Mouse (Mus musculus) layer of hippocampus, adult 8-10 months (tissue): Measurements from ENCODE around the gene Olfr746. TPM values are rescaled to one million over a fixed set of nuclear protein-coding genes. Genes with fewer than 3 reads are reported as not detected.

Experiments
- DNase-seq, 2 experiments: peaks; one replicate each; pipeline ENCODE4 v3.0.0; 2022; ENCODE audit warnings: low spot score in 2 of 2
- total RNA-seq, 4 experiments: library from RNA; stranded (reverse); gene quantifications; 2 replicates each; pipeline ENCODE4 v1.2.4; 2022

Gene Olfr746
- not detected for total RNA-seq

- no peak for DNase-seq
These were observed at the start of gene Olfr746 for GRCm38 (mm10) chr14:50646783-50647182. Gene Olfr746, plus strand, starts transcription at chr14:50647083.

DNA sequence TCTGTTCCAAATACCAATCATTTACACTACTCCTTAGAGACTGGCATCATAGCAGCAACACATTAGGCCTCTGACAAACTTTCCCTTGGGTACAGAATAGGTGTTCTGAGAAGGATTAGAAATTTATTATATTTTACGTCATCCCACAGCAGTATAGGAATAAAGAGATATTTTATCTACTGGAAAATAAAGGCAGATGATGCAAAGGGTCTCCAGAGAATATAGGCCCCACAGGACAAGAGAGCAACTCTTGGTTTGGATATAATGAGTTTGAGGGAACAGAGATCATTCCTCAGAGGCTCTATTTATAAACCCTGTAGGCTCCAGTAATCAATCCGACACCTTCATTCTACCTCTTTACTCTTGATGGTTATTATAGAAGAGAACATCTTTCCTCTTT is 32.3 kb upstream of the Olfr746 start, which contains the start of gene Olfr744:
Olfr744 (plus strand) TSS at position 301 of the 400 bp plus-strand sequence.
- DNase-seq = no peak

DNA sequence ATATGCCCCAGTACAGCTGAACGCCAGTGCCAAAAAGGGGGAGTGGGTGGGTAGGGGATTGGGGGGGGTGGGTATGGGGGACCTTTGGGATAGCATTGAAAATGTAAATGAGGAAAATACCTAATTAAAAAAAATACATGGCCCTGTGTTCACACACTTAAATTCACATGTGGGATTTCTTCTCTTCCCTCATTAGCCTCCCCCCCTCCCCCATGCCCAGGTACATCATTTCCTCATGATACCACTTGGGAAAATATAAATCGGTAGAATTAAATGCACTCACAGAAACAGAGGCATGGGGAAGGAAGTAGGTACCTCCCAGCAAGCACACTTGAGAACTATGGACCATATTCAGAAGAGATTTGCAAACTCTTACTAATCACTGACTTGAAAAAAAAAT is 7.8 kb upstream of the Olfr746 start, which contains the start of gene Olfr745:
Olfr745 (plus strand) TSS at position 301 of the 400 bp plus-strand sequence.
- no peak for DNase-seq

DNA sequence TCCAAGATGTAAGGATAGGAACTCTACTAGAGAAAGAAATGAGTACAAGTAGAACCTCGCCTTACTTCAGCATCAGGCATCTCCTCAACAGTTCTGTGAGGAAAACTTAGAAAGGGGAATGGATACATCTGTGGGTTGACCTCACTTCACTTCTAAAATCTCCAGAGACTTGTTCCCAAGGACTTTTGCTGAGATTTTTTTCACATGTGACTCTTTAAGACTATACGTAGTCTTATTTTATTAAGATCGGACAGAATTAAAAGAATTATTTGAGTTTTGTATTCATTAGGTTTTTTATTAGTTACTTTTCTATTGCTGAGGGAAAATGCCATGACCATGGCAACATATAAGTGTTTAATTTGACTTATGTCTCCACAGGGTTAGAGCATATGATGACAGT is 46.2 kb downstream of the Olfr746 start, which contains the start of gene Olfr747:
Olfr747 (minus strand) TSS at position 101 of the 400 bp plus-strand sequence.
- DNase-seq = no peak

Other genes starting within 250 kb of the Olfr746 start
- not detected for gene Olfr738, start 239.5 kb upstream of the Olfr746 start, total RNA-seq
- not detected for gene Olfr739, start 228.5 kb upstream of the Olfr746 start, total RNA-seq
- gene Olfr740, start 201.5 kb upstream of the Olfr746 start, total RNA-seq = not detected
- not detected for gene Olfr741, start 174.3 kb upstream of the Olfr746 start, total RNA-seq
- gene Olfr742, start 143.5 kb upstream of the Olfr746 start, total RNA-seq = not detected
- gene Olfr743, start 125.2 kb upstream of the Olfr746 start, total RNA-seq = not detected
- gene Olfr744, start 32.2 kb upstream of the Olfr746 start, total RNA-seq = not detected
- gene Olfr745, start 7.7 kb upstream of the Olfr746 start, total RNA-seq = not detected
- not detected for gene Olfr747, start 46.1 kb downstream of the Olfr746 start, total RNA-seq
- not detected for gene Olfr748, start 60.3 kb downstream of the Olfr746 start, total RNA-seq
- not detected for gene Olfr749, start 98.0 kb downstream of the Olfr746 start, total RNA-seq
- 10 to 100 TPM; 62.3 to 73.2 (median 64.0) TPM for gene Ttc5, start 138.4 kb downstream of the Olfr746 start, total RNA-seq
- gene Ccnb1ip1, start 160.6 kb downstream of the Olfr746 start, total RNA-seq = under 1 TPM in 1 of 4 experiments, not detected in 3; 0.55 TPM
- gene Parp2, start 160.8 kb downstream of the Olfr746 start, total RNA-seq = 10 to 100 TPM; 27.2 to 29.0 (median 28.7) TPM
- 1 to 10 TPM; 5.1 to 8.0 (median 7.4) TPM for gene Tep1, start 223.5 kb downstream of the Olfr746 start, total RNA-seq